Mouse (Mus musculus) heart, embryonic 14.5 days (tissue): ENCODE data around the gene Pus7l. TPM values are rescaled to one million over a fixed set of nuclear protein-coding genes. Genes with fewer than 3 reads are reported as not detected.

Source experiments
- ATAC-seq: fragments of 200-750 bp; cut with Nextera tagmentation; 2 replicates; pipeline ENCODE4 v1.8.0; 2017; ENCODE audit warnings: low read depth, moderate TSS enrichment; ENCODE audit not compliant: insufficient number of reproducible peaks, insufficient read depth, low FRiP score
- H3K27ac ChIP-seq, 2 experiments: fragments of 200-500 bp in 1 of 2; fragments of 300-500 bp in 1 of 2; sonication (generic) in 1 of 2; replicated peaks in 1 of 2; 2 replicates each; pipeline ENCODE4 v1.5.1; 2012 to 2014; ENCODE audit warnings: low read depth in 2 of 2, low read length in 2 of 2, control low read depth in 1 of 2, mild to moderate bottlenecking in 1 of 2, mixed read lengths in 1 of 2; ENCODE audit not compliant: control insufficient read depth in 1 of 2, insufficient read depth in 1 of 2
- H3K27me3 ChIP-seq: fragments of 300-500 bp; sonication (generic); 2 replicates; pipeline ENCODE4 v1.6.1; 2014; ENCODE audit warnings: mild to moderate bottlenecking, low read length, control low read depth; ENCODE audit not compliant: control insufficient read depth, insufficient read depth
- H3K36me3 ChIP-seq: fragments of 300-500 bp; sonication (generic); 2 replicates; pipeline ENCODE4 v1.6.1; 2014; ENCODE audit warnings: mild to moderate bottlenecking, control low read depth, low read length, mixed read lengths; ENCODE audit not compliant: control insufficient read depth, insufficient read depth
- H3K4me1 ChIP-seq, 2 experiments: fragments of 200-500 bp in 1 of 2; fragments of 300-500 bp in 1 of 2; sonication (generic) in 1 of 2; 2 replicates each; pipeline ENCODE4 v1.6.1; 2012 to 2014; ENCODE audit warnings: low read length in 2 of 2, control low read depth in 1 of 2, mixed read lengths in 1 of 2; ENCODE audit not compliant: control insufficient read depth in 2 of 2, insufficient read depth in 2 of 2
- H3K4me2 ChIP-seq: fragments of 300-500 bp; sonication (generic); 2 replicates; pipeline ENCODE4 v1.6.1; 2014; ENCODE audit warnings: mild to moderate bottlenecking, low read length
- H3K4me3 ChIP-seq, 2 experiments: fragments of 200-500 bp in 1 of 2; fragments of 300-500 bp in 1 of 2; sonication (generic) in 1 of 2; 2 replicates each; pipeline ENCODE4 v1.5.1; 2012 to 2014; ENCODE audit warnings: low read length in 2 of 2, mild to moderate bottlenecking in 2 of 2, control low read depth in 1 of 2, low read depth in 1 of 2, moderate library complexity in 1 of 2; ENCODE audit not compliant: control insufficient read depth in 1 of 2, insufficient read depth in 1 of 2
- H3K9ac ChIP-seq: fragments of 300-500 bp; sonication (generic); 2 replicates; pipeline ENCODE4 v1.6.1; 2014; ENCODE audit warnings: mild to moderate bottlenecking, low read length
- H3K9me3 ChIP-seq: fragments of 300-500 bp; sonication (generic); 2 replicates; pipeline ENCODE4 v1.6.1; 2016; ENCODE audit warnings: low read length, control low read depth; ENCODE audit not compliant: control insufficient read depth
- WGBS: fragments of 180-500 bp; shearing (Covaris S2); extraction: QIAGEN DNeasy Blood & Tissue Kit; methylation state at CpG from one replicate; pipeline ENCODE4 v1.1.7; 2014; 5-methylcytosine and 5-hydroxymethylcytosine counted together
- polyA plus RNA-seq: library from polyadenylated mRNA; unstranded; fragments of >200 nt; fragmentation: Nextera tagmentation; extraction: Ambion mirVana; gene quantifications from 2 replicates; pipeline ENCODE4 v1.2.1, GENCODE M21; 2014

Gene Pus7l
- polyA plus RNA-seq, 1 experiment from 2014 or later, result 4.1 TPM

DNA sequence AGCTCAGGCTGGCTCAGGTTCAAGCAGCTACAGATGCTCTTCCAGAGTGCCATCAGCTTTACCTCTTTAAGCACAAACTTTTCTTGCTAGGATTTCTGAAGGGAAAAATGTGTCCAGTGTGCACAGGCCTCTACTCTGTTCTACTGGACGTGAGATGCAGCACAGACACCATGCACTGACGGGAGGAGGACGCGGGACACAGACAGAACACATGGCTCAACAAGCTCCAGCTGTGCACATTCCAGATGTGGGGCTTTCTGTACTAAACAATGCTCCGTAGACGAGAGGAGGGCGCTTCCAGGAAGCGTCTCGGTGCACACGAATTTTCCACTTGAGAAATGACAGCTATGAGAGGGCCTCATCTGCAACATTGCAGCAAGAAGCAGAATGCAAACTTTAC, 39.8 kb upstream of the Pus7l start:
- Histone ChIP-seq H3K4me2 (no peak overlapping the region), H3K27ac (no peak overlapping the region), H3K4me1 (peaks cover 0 to 3% of the 10 kb centered on the region in 2 experiments; a peak in 1 of 4 replicates), H3K9me3 (no peaks in the 10 kb centered on the region), H3K36me3 (peaks cover 84% of the 10 kb centered on the region), H3K27me3 (no peaks in the 10 kb centered on the region), H3K9ac (no peak overlapping the region), H3K4me3 (no peak overlapping the region)
- WGBS, result 89% methylated on average over 10 of the region's 10 CpGs
- ATAC-seq, result no peak

DNA sequence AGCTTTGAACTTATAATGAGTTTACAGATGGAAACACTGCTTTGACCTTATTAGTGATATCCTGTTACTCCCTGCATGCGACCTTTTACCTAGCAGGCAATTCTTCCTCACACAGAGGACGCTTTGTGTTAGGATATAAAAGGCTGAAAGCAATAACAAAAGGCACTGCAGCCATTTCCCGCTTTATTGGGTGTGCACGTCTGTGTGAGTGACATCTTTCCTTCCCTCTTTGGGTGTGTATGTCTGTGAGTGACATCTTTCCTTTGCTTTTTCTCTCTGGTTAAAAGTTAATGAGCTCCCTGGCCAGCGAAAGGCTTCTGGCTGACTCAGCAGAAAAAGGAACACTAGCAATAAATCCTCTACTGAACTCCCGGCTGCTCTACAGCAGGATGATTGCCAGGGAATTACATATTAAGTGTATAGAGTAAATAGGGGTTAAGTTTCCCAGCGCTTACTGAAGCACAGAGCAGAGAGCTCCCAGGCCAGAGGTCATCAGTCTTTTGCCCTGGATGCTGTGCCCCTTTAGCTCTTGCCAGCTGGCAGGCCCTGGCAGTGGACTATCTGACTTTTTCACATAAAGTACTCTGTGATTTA, 38.8 kb upstream of the Pus7l start:
- Histone ChIP-seq H3K9me3 (no peaks in the 10 kb centered on the region), H3K27ac (no peak overlapping the region), H3K36me3 (peaks cover 86% of the 10 kb centered on the region), H3K4me1 (no peaks in the 10 kb centered on the region), H3K4me2 (no peak overlapping the region), H3K27me3 (no peaks in the 10 kb centered on the region), H3K4me3 (no peak overlapping the region), H3K9ac (no peak overlapping the region)
- ATAC-seq, result no peak
- 89% methylated on average over 7 of the region's 7 CpGs for WGBS

DNA sequence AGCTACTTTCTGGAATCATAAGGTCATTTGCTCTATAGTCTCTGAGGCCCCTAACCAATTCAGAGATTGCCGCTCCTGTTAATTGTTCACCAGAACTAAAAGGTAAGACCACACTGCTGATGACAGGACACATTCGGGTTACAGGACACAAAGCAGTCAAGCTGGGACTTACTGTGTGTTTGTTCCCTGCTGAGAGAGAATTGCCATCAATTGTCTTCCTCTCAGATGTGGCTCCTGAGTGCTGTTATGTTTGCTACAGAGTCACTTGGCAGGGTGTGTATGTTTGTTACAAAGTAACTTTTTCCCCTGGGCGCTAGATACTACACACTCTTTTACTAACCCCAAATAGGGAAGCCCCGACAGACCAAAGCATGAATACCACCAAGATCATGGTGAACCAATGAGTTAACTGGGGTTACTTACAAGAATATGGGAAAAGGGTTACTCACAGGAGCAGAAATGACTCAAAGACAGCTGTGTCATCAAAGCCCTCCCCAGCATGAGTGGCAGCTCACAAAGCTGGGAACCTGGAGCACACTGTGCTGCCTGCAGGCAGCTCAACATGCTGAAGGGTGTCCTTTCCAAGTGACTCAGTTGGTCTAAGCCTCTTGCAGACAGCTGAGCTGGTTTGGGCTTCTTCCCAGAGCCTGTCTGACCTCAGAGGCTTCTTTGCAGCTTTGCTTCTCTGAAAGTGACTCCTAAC, 31.4 kb upstream of the Pus7l start:
- 73% methylated on average over 4 of the region's 4 CpGs for WGBS
- Histone ChIP-seq H3K4me1 (no peaks in the 10 kb centered on the region), H3K9me3 (no peaks in the 10 kb centered on the region), H3K4me2 (no peak overlapping the region), H3K27ac (no peak overlapping the region), H3K27me3 (no peaks in the 10 kb centered on the region), H3K36me3 (peaks cover 17% of the 10 kb centered on the region), H3K9ac (no peak overlapping the region), H3K4me3 (no peak overlapping the region)
- no peak for ATAC-seq

DNA sequence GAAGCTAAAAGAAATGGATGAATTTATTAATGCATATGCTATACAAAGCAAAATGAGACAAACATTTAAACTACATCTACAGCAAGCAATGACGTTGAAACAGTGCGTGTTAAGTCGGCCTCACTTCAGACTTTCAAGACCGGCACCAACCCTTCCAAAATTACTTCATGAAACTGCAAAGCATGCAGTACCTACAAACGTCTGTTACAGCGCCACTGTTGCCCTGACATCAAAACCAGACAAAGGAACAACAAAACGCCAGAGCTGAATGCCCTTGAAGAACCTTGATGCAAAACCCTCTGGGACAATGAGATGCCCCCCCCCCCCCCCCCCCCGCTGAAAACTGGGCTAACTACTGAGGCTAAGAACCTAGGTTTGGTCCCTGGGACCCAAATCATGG, 29.4 kb upstream of the Pus7l start:
- no peaks in the 10 kb centered on the region for H3K4me1 ChIP-seq
- no peak for ATAC-seq
- H3K27ac ChIP-seq, result no peak overlapping the region
- 62% methylated on average over 8 of the region's 8 CpGs for WGBS
- no peaks in the 10 kb centered on the region for H3K9me3 ChIP-seq
- no peaks in the 10 kb centered on the region for H3K27me3 ChIP-seq
- no peaks in the 10 kb centered on the region for H3K36me3 ChIP-seq
- H3K4me3 ChIP-seq, result no peak overlapping the region
- no peak overlapping the region for H3K9ac ChIP-seq
- no peak overlapping the region for H3K4me2 ChIP-seq

DNA sequence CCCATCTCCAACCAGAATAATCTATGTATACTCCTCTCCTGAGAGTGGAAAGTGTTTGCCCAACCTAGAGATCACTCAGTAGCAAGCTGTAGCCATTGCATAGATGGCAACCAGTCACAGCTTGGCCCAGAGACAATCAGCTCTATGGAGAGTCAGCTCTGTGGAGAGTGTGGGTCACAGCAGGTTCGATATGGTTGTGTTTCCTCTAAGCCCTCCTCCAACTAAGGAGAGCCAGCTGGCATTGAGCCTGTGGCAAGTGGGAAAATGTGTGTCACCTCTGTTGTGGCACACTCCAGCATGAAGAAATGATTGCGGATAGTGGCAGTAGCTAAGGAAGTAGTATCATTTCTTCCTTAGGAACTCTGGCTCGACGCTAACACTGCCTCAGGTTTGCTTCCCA, 28.2 kb upstream of the Pus7l start:
- H3K4me1 ChIP-seq, result no peaks in the 10 kb centered on the region

DNA sequence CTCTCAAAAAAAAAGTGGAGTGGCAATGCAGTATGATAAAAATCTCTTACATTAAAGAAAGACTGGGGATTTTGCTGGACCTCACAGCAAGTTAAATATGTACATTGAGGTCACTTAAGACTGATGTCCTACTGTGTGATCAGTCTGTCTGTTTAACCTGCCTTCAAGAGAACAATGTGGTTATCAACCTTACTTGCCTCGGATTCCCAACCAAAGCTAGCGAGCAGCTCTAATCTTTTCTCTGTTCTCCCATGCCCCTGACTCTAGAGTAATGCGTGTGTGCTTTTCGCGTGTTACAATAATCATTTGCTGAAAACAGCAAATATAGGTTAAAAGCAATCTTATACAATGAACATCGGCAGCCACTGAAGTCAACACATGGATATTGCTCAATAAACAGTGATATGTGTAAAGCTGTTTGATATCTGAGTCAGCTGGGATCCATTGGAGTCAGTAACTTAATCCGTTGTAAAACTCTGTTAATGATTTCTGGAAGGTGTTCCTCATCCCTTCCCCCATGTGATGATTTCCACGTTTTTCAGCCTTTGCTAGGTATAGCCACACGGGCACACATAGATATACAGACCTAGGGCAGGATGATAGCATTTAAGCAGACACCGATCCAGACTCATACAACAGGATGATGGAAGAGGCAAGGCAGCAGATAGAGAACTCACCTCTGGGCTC, 25.3 kb upstream of the Pus7l start:
- Histone ChIP-seq H3K27ac (no peak overlapping the region), H3K27me3 (no peaks in the 10 kb centered on the region), H3K4me2 (no peak overlapping the region), H3K9me3 (no peaks in the 10 kb centered on the region), H3K9ac (no peak overlapping the region), H3K4me1 (no peaks in the 10 kb centered on the region), H3K4me3 (no peak overlapping the region), H3K36me3 (no peaks in the 10 kb centered on the region)
- no peak for ATAC-seq
- 86% methylated on average over 10 of the region's 10 CpGs for WGBS

More for the DNA sequence above, 28.2 kb upstream of the Pus7l start:
- H3K27me3 ChIP-seq, result no peaks in the 10 kb centered on the region
- H3K9me3 ChIP-seq, result no peaks in the 10 kb centered on the region
- H3K4me2 ChIP-seq, result no peak overlapping the region
- H3K27ac ChIP-seq, result no peak overlapping the region
- no peaks in the 10 kb centered on the region for H3K36me3 ChIP-seq
- no peak for ATAC-seq
- H3K9ac ChIP-seq, result no peak overlapping the region
- WGBS, result 84% methylated on average over 4 of the region's 4 CpGs
- H3K4me3 ChIP-seq, result no peak overlapping the region

DNA sequence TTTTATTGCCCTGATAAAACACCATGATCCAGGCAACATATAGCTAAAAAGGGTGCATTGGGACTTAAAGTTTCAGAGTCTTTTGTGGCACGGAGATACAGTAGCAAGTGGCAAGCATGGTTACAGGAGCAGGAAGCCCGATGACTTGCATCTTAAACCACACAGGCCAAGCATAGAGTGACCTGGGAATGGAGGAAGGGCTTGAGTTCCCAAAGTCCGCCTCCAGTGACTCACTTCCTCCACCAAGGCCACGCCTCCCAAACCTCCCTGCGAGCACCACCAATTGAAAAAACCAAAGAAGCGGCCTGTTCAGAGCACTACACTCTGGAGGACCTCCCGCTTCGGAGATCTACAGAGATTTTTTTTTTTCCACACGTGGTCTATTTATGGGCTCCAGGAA, 22.5 kb upstream of the Pus7l start:
- Histone ChIP-seq H3K4me2 (no peak overlapping the region), H3K27me3 (no peaks in the 10 kb centered on the region), H3K4me3 (no peak overlapping the region), H3K9me3 (no peaks in the 10 kb centered on the region), H3K27ac (no peak overlapping the region), H3K4me1 (no peaks in the 10 kb centered on the region), H3K36me3 (no peaks in the 10 kb centered on the region), H3K9ac (no peak overlapping the region)
- WGBS, result 77% methylated on average over 9 of the region's 9 CpGs
- no peak for ATAC-seq
